Mouse (Mus musculus): Measurements from ENCODE around the gene Luzp2. TPM values are rescaled to one million over a fixed set of nuclear protein-coding genes. Genes with fewer than 3 reads are reported as not detected.

Luzp2 gene
- polyA plus RNA-seq, 1 experiment: not detected

- Histone ChIP-seq H3K27ac (ENCODE audit: insufficient read depth, low read depth, low read length) (no peak overlapping the region), H3K4me1 (ENCODE audit: control insufficient read depth, insufficient read depth, low read length) (no peaks in the 10 kb centered on the region), H3K4me3 (ENCODE audit: insufficient read depth, low read depth, low read length) (no peak overlapping the region)
- 83% methylated on average over 1 of the region's 1 CpGs for WGBS
- TF ChIP-seq CTCF (IDR thresholded peaks at IDR 0.05; ENCODE audit: insufficient read depth, low read depth, low read length): no peak
- TF ChIP-seq POLR2A (IDR thresholded peaks at IDR 0.05; ENCODE audit: insufficient read depth, low read depth, low read length): no peak
Measured at GRCm38 (mm10) chr7:54852860-54853259, 17.6 kb downstream of the Luzp2 start.

GRCm38 (mm10) chr7:54861230-54861856 lies 26.0 kb downstream of the Luzp2 start:
- H3K4me1 ChIP-seq (ENCODE audit: control insufficient read depth, insufficient read depth, low read length): no peaks in the 10 kb centered on the region
- H3K4me3 ChIP-seq (ENCODE audit: insufficient read depth, low read depth, low read length): no peak overlapping the region
- no peak for TF ChIP-seq POLR2A (IDR thresholded peaks at IDR 0.05; ENCODE audit: insufficient read depth, low read depth, low read length)
- TF ChIP-seq CTCF (IDR thresholded peaks at IDR 0.05; ENCODE audit: insufficient read depth, low read depth, low read length): no peak
- WGBS: 35% methylated on average over 11 of the region's 11 CpGs
- no peak overlapping the region for H3K27ac ChIP-seq (ENCODE audit: insufficient read depth, low read depth, low read length)

- H3K4me1 ChIP-seq (ENCODE audit: control insufficient read depth, insufficient read depth, low read length): no peaks in the 10 kb centered on the region
- TF ChIP-seq POLR2A (IDR thresholded peaks at IDR 0.05; ENCODE audit: insufficient read depth, low read depth, low read length): no peak
- no peak for TF ChIP-seq CTCF (IDR thresholded peaks at IDR 0.05; ENCODE audit: insufficient read depth, low read depth, low read length)
- H3K4me3 ChIP-seq (ENCODE audit: insufficient read depth, low read depth, low read length): no peak overlapping the region
- H3K27ac ChIP-seq (ENCODE audit: insufficient read depth, low read depth, low read length): no peak overlapping the region
- WGBS: 90% methylated on average over 4 of the region's 4 CpGs
Measured at GRCm38 (mm10) chr7:54878928-54879644, 43.8 kb downstream of the Luzp2 start.

- 40% methylated on average over 3 of the region's 3 CpGs for WGBS
- Histone ChIP-seq H3K27ac (ENCODE audit: insufficient read depth, low read depth, low read length) (no peak overlapping the region), H3K4me1 (ENCODE audit: control insufficient read depth, insufficient read depth, low read length) (no peaks in the 10 kb centered on the region), H3K4me3 (ENCODE audit: insufficient read depth, low read depth, low read length) (no peak overlapping the region)
- no peak for TF ChIP-seq POLR2A (IDR thresholded peaks at IDR 0.05; ENCODE audit: insufficient read depth, low read depth, low read length)
- TF ChIP-seq CTCF (IDR thresholded peaks at IDR 0.05; ENCODE audit: insufficient read depth, low read depth, low read length): no peak
Measured at GRCm38 (mm10) chr7:54893709-54894627, 58.7 kb downstream of the Luzp2 start.

GRCm38 (mm10) chr7:54898589-54898988 lies 63.3 kb downstream of the Luzp2 start:
- Histone ChIP-seq H3K4me3 (ENCODE audit: insufficient read depth, low read depth, low read length) (no peak overlapping the region), H3K4me1 (ENCODE audit: control insufficient read depth, insufficient read depth, low read length) (no peaks in the 10 kb centered on the region), H3K27ac (ENCODE audit: insufficient read depth, low read depth, low read length) (no peak overlapping the region)
- TF ChIP-seq CTCF (IDR thresholded peaks at IDR 0.05; ENCODE audit: insufficient read depth, low read depth, low read length): no peak
- no peak for TF ChIP-seq POLR2A (IDR thresholded peaks at IDR 0.05; ENCODE audit: insufficient read depth, low read depth, low read length)
- WGBS: 68% methylated on average over 3 of the region's 3 CpGs

- H3K4me3 ChIP-seq (ENCODE audit: insufficient read depth, low read depth, low read length): no peak overlapping the region
- H3K4me1 ChIP-seq (ENCODE audit: control insufficient read depth, insufficient read depth, low read length): no peaks in the 10 kb centered on the region
- no peak overlapping the region for H3K27ac ChIP-seq (ENCODE audit: insufficient read depth, low read depth, low read length)
- 55% methylated on average over 7 of the region's 7 CpGs for WGBS
- TF ChIP-seq POLR2A (IDR thresholded peaks at IDR 0.05; ENCODE audit: insufficient read depth, low read depth, low read length): no peak
- TF ChIP-seq CTCF (IDR thresholded peaks at IDR 0.05; ENCODE audit: insufficient read depth, low read depth, low read length): no peak
Measured at GRCm38 (mm10) chr7:54909958-54910357, 74.7 kb downstream of the Luzp2 start.

GRCm38 (mm10) chr7:54914030-54914429 lies 78.7 kb downstream of the Luzp2 start:
- no peak overlapping the region for H3K27ac ChIP-seq (ENCODE audit: insufficient read depth, low read depth, low read length)
- H3K4me1 ChIP-seq (ENCODE audit: control insufficient read depth, insufficient read depth, low read length): no peaks in the 10 kb centered on the region
- no peak overlapping the region for H3K4me3 ChIP-seq (ENCODE audit: insufficient read depth, low read depth, low read length)
- TF ChIP-seq CTCF (IDR thresholded peaks at IDR 0.05; ENCODE audit: insufficient read depth, low read depth, low read length) (no peak), POLR2A (IDR thresholded peaks at IDR 0.05; ENCODE audit: insufficient read depth, low read depth, low read length) (no peak)
- 25% methylated on average over 1 of the region's 1 CpGs for WGBS

GRCm38 (mm10) chr7:54921991-54922390 lies 86.7 kb downstream of the Luzp2 start:
- Histone ChIP-seq H3K27ac (ENCODE audit: insufficient read depth, low read depth, low read length) (no peak overlapping the region), H3K4me1 (ENCODE audit: control insufficient read depth, insufficient read depth, low read length) (no peaks in the 10 kb centered on the region), H3K4me3 (ENCODE audit: insufficient read depth, low read depth, low read length) (no peak overlapping the region)
- WGBS: 91% methylated on average over 3 of the region's 3 CpGs
- TF ChIP-seq POLR2A (IDR thresholded peaks at IDR 0.05; ENCODE audit: insufficient read depth, low read depth, low read length) (no peak), CTCF (IDR thresholded peaks at IDR 0.05; ENCODE audit: insufficient read depth, low read depth, low read length) (no peak)

Data from olfactory bulb, adult 2 months (tissue).